Mouse (Mus musculus) C2C12 (cell line): ENCODE measurements around the gene Slc36a3. TPM values are rescaled to one million over a fixed set of nuclear protein-coding genes. Genes with fewer than 3 reads are reported as not detected.

ENCODE experiments used
- H3K27me3 ChIP-seq: one replicate; pipeline ENCODE4 v1.6.1; 2011; ENCODE audit not compliant: control insufficient read depth, insufficient read depth, insufficient read length
- H3K36me3 ChIP-seq: one replicate; pipeline ENCODE4 v1.6.1; 2011; ENCODE audit not compliant: control insufficient read depth, insufficient read depth
- H3K4me3 ChIP-seq: one replicate; pipeline ENCODE4 v1.5.1; 2011; ENCODE audit warnings: mild to moderate bottlenecking, control low read depth; ENCODE audit not compliant: poor library complexity, insufficient read depth, severe bottlenecking
- H3K79me2 ChIP-seq: one replicate; pipeline ENCODE4 v1.6.1; 2011; ENCODE audit not compliant: control insufficient read depth, insufficient read depth
- H3K79me3 ChIP-seq: one replicate; pipeline ENCODE4 v1.6.1; 2011; ENCODE audit warnings: low read depth, control low read depth
- H3ac ChIP-seq: one replicate; pipeline ENCODE3; 2011; ENCODE audit warnings: low read depth; ENCODE audit not compliant: control insufficient read depth, insufficient read length
- CEBPB ChIP-seq: IDR thresholded peaks from one replicate; pipeline ENCODE4 v1.6.1; 2011; ENCODE audit warnings: low read depth, mild to moderate bottlenecking, control low read depth, moderate library complexity
- CTCF ChIP-seq: IDR thresholded peaks from one replicate; pipeline ENCODE4 v1.5.1; 2011; ENCODE audit not compliant: control insufficient read depth, insufficient read depth, insufficient read length
- FOSL1 ChIP-seq: IDR thresholded peaks from one replicate; pipeline ENCODE4 v1.8.0; 2011; ENCODE audit warnings: mild to moderate bottlenecking, low read length; ENCODE audit not compliant: poor library complexity, insufficient read depth, severe bottlenecking
- MAX ChIP-seq: IDR thresholded peaks from one replicate; pipeline ENCODE4 v1.6.1; 2011; ENCODE audit warnings: mild to moderate bottlenecking, control low read depth
- MYOD1 ChIP-seq: IDR thresholded peaks from one replicate; pipeline ENCODE4 v1.6.1; 2011; ENCODE audit warnings: low read depth; ENCODE audit not compliant: control insufficient read depth, insufficient read length
- MYOG ChIP-seq: IDR thresholded peaks from one replicate; pipeline ENCODE4 v1.6.1; 2011; ENCODE audit not compliant: control insufficient read depth, insufficient read length; ENCODE audit errors: extremely low read depth
- USF1 ChIP-seq: IDR thresholded peaks from one replicate; pipeline ENCODE4 v1.6.1; 2011; ENCODE audit warnings: low read depth, mild to moderate bottlenecking, control low read depth, moderate library complexity
- long read RNA-seq, 2 experiments: library from polyadenylated mRNA; unstranded; transcript quantifications; one replicate each; pipeline ENCODE4 v2.0.0; 2019 to 2020
- polyA plus RNA-seq: library from polyadenylated mRNA; unstranded; fragments of >200 nt; fragmentation: generic; extraction: Trizol; gene quantifications from one replicate; pipeline ENCODE4 v1.2.1, GENCODE M21; 2012; ENCODE audit warnings: missing spikeins

The Slc36a3 gene
- polyA plus RNA-seq: 0.01 TPM
- long read RNA-seq, experiment 1: 0 reads
- long read RNA-seq, experiment 2: 0 reads

- Histone ChIP-seq H3K79me3 (no peaks in the 10 kb centered on the region), H3K79me2 (no peaks in the 10 kb centered on the region), H3ac (no peak within 1 kb of the TSS), H3K27me3 (peaks cover 7% of the 10 kb centered on the region), H3K4me3 (no peak within 1 kb of the TSS), H3K36me3 (no peaks in the 10 kb centered on the region)
- TF ChIP-seq CTCF (no peak), MAX (no peak), CEBPB (no peak), MYOD1 (no peak), MYOG (no peak), USF1 (no peak), FOSL1 (no peak)
These were observed at the start of gene Slc36a3 for GRCm38 (mm10) chr11:55151608-55152007. Gene Slc36a3 (minus strand): TSS chr11:55151708.

DNA sequence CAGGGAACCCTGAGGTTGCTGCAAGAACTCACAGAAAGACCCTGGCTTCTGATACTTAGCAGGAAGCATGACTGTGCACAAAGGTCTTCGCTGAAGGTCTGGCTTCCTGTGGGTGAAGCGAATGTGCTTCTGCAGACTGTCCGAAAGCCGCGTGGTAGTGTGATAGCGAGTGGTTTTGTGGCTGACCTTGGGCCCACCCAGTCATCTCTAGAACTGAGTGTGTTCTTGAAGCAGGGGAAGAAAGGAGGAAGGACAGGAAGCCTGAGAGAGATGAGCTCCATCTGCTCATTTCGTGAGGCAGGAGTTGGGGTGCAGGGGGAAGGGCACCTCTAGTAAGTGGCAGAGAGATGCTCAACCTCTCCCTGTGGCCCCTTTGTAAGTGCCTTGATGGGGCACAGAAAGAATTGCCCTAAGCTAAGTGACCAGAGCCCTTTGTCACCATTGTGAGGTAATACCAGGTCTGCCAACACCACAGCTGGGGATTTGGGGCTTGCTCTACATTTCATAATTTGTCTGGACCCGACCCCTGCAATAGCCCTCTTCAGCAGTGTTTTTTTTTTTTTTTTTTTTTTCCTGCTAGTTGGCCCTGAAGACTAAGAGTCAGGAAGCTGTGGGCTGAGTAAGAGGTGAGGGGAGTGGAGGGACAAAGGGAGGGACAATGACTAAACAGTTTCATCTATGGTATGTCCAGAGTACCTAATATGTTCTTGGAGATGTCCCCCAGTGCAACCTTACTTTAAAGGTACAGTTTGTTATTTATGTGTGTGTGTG lies 46.4 kb upstream of the Slc36a3 start:
- no peak overlapping the region for H3K4me3 ChIP-seq
- H3K79me2 ChIP-seq: no peaks in the 10 kb centered on the region
- TF ChIP-seq FOSL1 (no peak), MYOD1 (no peak), MAX (no peak), CTCF (no peak), USF1 (no peak), MYOG (no peak), CEBPB (no peak)
- H3K36me3 ChIP-seq: no peaks in the 10 kb centered on the region
- no peaks in the 10 kb centered on the region for H3K27me3 ChIP-seq
- no peak overlapping the region for H3ac ChIP-seq
- H3K79me3 ChIP-seq: no peaks in the 10 kb centered on the region

DNA sequence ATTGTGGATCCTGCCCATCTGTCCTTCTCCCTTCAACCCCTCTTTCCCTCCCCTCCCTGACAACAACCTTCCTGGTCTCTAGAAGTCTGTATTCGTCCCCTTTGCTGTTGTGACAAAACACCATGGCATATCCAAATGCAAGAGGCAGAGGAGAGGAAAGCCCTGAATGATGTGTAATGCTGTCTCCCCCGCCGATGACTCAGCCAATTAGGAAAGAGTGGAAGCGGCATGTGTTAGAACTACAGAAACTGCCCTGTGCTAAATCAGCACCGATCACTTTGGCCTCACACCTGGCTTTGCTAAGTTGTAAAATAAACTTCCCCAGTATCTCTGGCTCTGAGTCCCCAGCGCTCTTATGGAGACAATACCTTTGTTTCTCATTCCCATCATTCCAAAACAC lies 45.6 kb upstream of the Slc36a3 start:
- no peaks in the 10 kb centered on the region for H3K36me3 ChIP-seq
- no peak overlapping the region for H3ac ChIP-seq
- H3K79me2 ChIP-seq: no peaks in the 10 kb centered on the region
- TF ChIP-seq FOSL1: no peak
- peak; percentile 5 for TF ChIP-seq CEBPB
- H3K27me3 ChIP-seq: no peaks in the 10 kb centered on the region
- no peak overlapping the region for H3K4me3 ChIP-seq
- no peaks in the 10 kb centered on the region for H3K79me3 ChIP-seq

DNA sequence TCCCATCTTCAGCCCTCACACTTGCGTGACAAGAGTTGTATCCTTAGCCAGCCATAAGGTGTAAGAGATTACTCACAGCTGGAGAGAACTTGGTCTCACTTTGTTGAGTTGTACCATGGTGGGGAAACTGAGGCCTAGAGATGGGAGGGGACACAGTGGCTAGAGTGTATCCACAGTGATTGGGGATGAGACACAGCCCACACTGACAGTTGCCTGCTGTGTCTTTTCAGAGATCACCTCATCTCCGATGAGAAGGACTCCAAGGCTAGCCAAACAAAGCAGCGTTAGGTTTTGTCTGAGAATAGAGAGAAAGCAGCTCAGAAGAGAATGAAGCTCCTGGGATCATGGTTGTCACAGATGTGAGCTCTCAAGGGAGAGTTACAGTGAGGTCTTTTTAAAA lies 38.7 kb upstream of the Slc36a3 start:
- H3K36me3 ChIP-seq: no peaks in the 10 kb centered on the region
- no peaks in the 10 kb centered on the region for H3K79me2 ChIP-seq
- H3K27me3 ChIP-seq: peaks cover 7% of the 10 kb centered on the region
- no peak for TF ChIP-seq USF1
- TF ChIP-seq MAX: no peak
- no peak for TF ChIP-seq MYOD1
- TF ChIP-seq MYOG: no peak
- no peak for TF ChIP-seq CTCF
- TF ChIP-seq CEBPB: no peak
- no peak for TF ChIP-seq FOSL1
- no peak overlapping the region for H3ac ChIP-seq
- no peak overlapping the region for H3K4me3 ChIP-seq
- H3K79me3 ChIP-seq: no peaks in the 10 kb centered on the region

DNA sequence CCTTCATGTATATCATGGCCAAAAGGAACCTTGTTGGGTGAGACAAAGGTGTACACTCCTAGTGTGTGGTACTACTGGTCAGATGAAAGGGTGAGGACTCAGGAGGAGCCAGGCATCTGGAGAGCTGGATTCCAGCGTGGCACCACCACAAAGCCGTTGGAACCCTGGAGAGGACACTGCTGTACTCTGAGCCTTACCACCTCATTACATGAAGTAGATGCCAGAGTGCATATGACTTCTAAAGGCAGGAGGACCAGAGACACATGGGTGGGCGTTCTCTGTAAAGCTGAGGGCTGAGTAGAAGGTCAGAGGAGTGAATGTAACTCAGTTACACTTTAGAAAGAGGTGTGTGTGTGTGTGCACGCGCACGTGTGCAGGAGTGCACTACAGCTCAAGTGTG lies 36.3 kb upstream of the Slc36a3 start:
- H3K36me3 ChIP-seq: no peaks in the 10 kb centered on the region
- TF ChIP-seq MYOG (no peak), MAX (no peak), CEBPB (no peak), USF1 (no peak), MYOD1 (no peak), FOSL1 (no peak), CTCF (no peak)
- H3K4me3 ChIP-seq: no peak overlapping the region
- no peaks in the 10 kb centered on the region for H3K79me2 ChIP-seq
- H3K79me3 ChIP-seq: no peaks in the 10 kb centered on the region
- H3K27me3 ChIP-seq: peaks cover 22% of the 10 kb centered on the region
- no peak overlapping the region for H3ac ChIP-seq

DNA sequence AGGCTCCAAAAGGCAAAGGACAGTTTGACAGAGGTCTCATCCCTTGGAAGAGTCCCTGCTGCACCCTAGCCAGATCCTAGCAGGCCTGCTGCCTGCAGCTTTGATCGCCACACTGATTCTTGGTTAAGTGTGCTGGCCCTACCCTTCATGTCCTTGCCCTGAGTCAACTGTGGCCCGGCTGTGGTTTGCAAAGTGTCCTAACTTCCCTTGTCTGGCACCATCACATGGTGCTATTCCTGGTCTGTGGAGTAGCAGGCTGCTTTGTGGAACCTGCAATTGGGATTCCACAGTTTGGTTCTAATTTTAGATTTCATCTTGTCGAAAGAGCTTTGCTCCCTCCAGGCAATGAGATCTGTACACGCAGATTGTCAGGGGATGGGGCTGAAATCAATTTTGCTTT lies 35.8 kb upstream of the Slc36a3 start:
- no peaks in the 10 kb centered on the region for H3K79me3 ChIP-seq
- TF ChIP-seq MYOD1 (no peak), USF1 (no peak), MAX (no peak), CEBPB (no peak), FOSL1 (no peak), MYOG (no peak), CTCF (no peak)
- H3K27me3 ChIP-seq: peaks cover 22% of the 10 kb centered on the region
- H3K79me2 ChIP-seq: no peaks in the 10 kb centered on the region
- H3ac ChIP-seq: no peak overlapping the region
- no peaks in the 10 kb centered on the region for H3K36me3 ChIP-seq
- H3K4me3 ChIP-seq: no peak overlapping the region
